Mouse (Mus musculus): ENCODE data around the gene Hist1h2ab.
"Not testable (repeated sequence)": the region's sequence is repeated elsewhere in the genome, so short reads cannot be mapped to it uniquely, and the experiment has no call there.

Gene Hist1h2ab

DNA sequence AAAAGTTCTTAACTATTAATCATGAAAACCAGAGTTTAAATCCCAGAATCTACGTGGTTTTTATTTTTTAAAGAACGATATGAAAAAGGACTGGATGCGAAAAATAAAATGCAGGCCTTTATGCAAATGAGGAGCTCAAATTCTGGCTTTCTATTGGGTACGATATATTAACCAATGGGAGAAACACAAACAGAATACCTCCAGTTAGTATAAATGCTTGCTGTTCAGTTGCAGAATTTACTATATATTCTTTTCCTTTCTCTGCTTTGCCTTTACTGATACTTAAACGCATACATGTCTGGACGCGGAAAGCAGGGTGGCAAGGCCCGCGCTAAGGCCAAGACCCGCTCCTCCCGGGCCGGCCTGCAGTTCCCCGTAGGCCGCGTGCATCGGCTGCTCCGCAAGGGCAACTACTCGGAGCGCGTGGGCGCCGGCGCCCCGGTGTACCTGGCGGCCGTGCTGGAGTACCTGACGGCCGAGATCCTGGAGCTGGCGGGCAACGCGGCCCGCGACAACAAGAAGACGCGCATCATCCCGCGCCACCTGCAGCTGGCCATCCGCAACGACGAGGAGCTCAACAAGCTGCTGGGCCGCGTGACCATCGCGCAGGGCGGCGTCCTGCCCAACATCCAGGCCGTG lies at the start of gene Hist1h2ab:
Gene Hist1h2ab, plus strand, starts transcription at position 288 of the 639 bp plus-strand sequence.
- DNase-seq: peak; percentile 80

DNA sequence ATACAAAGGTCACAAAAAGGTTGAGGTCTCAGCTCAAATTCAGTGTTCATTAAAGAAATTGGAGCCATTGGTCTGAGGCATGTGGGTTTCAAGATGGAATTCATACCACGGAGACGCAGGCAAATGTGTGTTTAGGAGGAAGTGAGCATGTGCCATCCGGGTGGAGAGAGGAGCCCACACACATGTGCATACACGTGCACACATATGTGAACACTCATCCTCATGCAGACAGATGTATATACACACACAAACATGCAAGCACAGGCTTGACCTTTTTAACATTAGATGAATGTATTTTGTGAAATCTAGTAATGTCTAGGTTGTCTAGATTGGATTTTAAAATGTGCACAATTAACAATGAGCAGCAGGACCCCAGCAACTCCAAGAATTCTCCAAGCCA lies 48.7 kb upstream of the Hist1h2ab start:
- no peak for DNase-seq

DNA sequence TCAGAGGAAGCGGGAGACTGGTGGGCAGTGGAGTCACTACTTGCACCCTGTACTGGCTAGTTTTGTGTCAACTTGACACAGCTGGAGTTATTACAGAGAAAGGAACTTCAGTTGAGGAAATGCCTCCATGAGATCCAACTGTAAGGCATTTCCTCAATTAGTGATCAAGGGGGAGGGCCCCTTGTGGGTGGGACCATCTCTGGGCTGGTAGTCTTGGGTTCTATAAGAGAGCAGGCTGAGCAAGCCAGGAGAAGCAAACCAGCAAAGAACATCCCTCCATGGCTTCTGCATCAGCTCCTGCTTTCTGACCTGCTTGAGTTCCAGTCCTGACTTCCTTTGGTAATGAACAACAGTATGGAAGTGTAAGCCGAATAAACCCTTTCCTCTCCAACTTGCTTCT lies 48.1 kb upstream of the Hist1h2ab start:
- not testable (repeated sequence) for DNase-seq

DNA sequence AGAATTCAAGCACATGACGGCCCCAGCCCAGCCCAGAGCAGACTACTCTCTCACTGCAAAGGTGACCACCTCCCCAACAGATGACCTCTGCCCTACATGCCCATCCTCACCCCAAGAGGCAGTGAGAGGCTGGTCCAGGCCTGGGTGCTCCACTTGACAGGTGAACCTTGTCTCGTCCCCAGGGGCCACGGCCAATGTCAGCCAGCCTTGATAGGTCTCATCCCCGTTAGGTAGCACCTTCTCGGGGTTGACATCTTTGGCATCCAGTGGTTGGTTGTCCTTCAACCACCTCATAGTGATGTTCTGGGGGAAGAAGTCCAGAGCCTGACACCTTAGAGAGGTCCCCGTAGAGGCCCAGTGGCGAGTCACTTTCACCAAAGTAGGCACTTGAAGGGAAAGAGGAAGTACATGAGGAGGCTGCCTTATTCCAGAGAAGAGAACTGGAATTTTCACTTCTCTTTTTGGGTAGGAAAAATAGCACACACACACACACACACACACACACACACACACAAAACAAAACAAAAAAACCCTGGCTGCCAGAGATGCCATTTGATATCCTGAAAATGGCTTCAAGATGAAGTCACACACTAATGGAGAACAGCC lies 45.1 kb upstream of the Hist1h2ab start:
- no peak for DNase-seq

DNA sequence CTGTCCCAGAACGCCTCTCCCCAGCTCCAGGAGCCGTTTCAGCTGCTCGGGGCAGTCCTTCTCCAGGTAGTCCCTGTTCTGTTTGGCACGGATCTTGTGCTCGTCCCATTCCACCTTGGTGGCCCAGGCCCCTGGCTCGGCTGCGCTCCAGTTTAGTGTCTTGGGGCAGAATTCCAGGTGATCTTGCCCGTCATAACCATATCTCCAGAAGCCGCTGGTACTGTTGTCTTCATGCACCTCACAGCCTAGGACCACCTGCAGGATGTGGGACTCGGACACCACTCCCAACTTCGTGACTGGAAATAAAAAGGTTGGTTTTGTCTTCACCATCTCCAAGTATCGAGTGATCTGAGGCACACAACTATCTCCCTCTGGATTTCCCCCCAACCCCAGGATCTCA lies 44.2 kb upstream of the Hist1h2ab start:
- DNase-seq: no peak

DNA sequence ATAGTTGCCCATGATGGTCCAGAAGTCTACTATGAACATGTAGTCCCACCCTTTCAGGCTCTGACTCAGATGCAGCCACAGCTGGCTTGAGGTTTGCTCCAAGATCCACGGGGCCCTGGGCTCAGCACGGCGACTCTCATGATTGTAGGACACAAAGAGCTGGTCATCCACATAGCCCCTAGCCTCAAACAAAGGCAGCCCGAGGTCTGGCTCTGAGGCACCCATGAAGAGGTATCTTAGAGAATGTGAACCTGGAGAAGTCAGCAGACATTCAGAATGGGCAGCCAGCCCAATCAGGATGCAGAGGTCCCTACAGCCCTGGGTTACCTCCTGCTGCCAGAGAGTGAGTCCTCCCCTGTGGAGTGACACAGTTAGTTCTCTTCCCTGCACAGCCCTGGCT lies 42.9 kb upstream of the Hist1h2ab start:
- no peak for DNase-seq

DNA sequence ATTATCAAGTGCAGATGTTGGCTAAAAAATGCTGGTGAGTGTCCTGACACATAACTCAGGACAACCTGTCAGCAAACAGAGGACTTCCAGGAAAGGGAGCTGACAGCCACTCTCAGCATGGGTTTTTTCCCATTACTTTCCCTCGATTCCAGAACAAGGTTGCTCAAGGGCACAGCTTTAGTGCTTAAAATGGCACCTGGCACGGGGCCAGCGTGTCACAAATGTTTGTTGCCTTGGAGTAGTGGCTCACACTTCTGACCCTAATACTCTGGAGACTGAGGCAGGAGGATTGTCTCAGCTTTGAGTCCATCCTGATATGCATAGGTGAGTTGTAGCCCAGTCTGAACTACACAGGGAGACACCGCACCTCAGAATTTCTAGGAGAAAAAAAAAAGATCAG lies 42.3 kb upstream of the Hist1h2ab start:
- no peak for DNase-seq

DNA sequence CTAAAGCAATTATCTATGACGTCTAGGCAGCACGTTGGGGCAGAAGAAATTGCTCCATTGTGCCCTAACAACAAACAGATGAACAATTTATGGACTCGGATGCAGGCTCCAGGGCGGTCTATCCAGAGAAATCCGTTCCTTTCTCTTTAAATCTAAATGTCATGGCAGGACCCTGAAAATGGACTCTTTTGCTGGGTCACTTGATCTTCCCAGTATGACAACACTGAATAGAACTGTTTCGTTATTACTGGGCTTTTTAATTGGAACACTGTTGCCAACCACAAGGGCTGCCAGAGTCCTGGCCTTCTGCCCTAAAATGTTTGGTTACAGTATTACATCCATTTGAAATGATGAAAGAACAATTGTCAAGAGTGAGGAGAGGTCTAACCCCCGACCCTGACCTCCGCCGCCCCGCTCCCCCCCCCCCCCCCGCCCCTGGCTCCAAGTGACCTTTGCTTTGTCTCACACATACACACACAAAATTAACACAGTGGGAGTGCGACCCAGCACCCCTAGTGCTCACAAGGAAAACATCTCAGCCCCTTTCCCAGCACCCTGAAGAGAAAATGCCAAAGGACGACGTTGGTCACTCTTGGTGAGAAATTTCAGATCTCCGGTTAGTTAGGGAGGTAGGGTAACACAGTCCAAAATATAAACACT lies 41.1 kb upstream of the Hist1h2ab start:
- no peak for DNase-seq

DNA sequence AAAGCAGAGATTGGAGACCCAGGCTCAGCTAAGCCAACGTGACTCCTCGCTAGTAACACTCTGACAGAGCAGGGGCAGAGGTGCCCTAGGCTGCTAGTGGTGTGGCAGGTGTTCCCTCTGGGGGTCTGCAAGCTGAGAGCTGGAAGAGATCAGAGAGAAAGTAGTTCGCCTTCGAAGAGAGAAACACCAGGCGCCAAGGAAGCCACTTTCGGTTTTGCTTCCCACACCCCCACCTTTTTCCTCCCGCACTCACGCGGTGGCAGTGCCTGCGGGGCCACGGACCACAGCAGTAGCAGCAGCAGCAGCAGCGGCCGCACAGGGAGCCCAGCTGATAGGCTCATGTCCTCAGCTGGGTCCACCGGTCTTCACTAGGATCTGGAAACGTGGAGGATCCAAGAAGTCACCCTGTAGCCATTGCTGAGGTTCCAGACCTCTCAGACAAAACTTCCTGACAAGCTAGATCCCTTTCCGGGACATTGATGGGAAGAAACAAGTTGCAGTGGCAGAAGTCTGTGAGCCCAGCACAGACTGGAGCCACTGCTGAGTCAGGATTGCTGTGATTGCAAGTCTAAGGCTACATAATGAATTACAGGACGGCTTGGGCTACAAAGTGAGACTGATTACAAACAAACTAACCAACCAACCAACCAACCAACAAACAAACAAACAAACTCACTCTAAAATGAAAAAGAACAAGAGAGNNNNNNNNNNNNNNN lies 40.4 kb upstream of the Hist1h2ab start, which contains the start of gene Hfe:
Gene Hfe, minus strand, starts transcription at position 481 of the 716 bp plus-strand sequence.
- peak; percentile 78 for DNase-seq

DNA sequence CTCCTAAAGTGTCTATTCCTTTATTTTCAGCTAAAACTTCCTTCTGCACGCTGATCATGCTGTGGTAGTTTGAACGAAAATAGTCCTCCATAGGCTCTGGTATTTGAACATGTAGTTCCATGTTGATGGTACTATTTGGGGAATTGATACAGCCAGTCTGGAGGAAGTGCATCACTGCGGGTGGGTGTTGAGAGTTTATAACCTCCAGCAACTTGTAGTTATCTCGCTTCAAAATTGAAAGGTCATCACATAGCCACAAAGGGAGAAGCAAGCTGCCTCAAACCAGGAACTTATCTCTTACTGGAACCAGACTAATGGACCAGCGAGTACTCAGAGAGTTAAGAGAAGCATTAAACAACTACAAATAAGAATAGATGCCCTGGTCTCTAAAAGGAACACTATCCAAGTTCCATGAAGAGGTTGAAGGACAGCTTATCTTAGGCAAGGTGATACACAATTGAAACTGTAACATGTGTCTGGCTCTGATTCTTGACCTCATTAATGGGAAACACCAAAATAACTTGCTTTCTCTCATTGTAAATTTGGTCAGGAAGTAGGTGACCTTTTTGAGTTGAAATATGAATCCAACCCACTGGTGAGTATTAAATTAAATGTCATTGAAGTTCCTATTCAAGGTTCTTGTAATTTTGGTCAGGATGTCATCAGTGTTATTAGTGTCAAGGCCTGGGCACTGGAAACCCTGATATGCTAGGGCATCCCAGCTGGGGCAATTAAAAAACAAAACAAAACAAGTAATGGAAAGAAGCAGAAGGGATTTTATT lies 34.5 kb upstream of the Hist1h2ab start:
- no peak for DNase-seq

DNA sequence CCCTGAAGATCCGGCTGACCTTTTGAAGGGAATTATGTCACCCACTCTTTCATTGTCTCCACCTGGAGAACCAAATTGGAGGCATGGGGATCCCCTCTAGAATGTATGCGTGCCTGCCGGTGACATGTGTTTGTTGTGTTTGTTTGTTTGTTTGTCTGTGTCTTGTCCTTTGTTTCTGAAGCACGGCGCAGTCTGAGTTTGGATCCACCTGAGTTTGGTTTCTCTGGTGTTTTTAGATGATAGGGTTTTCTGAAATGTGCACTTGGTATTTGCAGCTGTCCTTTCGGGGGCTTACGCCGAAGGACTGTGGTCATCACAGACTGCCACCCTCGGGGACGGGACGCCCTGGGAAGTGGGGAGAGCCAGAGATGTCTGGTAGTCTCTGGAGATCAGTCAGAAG lies 33.8 kb upstream of the Hist1h2ab start:
- no peak for DNase-seq

DNA sequence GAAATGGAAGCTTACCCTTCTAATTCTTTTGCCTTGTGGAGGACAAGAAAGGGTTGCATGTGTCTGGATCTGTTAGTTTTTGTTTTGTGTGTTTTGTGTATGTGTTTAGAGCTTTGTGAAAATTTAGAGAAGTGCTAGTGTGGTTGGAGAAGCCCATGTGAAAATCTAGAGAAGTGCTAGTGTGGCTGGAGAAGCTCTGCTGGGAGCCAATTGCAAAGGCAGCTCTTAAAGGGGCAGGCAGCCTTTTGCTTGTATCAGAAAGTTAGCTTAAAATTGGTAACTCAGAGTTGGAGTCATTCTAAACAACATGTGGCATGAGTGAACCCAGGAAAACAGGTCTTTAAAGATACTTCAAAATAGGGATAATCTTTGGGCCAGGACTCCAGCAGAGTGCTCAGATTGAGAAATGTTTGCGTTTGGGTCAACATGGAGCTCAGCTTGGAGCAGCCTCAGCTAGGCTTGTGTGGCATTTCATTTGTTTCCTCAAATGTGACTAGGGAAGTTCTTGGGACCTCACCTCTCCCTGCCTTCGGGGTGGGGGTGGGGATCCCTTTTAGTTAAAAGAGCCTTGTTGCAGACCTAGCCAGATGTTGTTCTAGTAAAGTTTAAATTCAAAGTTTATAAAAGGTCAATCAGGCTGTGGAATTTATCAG lies 33.2 kb upstream of the Hist1h2ab start:
- not testable (repeated sequence) for DNase-seq

DNA sequence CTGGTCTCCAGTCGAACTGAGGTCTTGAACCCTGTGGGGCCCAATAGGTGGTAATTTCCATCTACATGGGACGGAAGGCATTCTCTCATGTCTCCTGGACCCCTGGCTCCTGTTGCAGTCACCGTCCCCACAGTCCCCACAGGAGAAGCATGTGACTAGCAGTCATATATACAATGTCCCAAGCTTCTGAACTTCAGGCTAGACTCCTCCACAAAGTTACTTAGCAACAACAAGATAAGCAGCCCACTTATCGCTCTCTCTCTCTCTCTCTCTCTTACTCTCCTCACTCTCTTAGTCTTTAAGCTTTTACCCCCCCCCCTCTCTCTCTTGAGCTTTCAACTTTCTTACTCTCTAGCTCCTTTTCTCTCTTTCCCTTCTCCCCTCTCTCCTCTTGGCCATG lies 26.7 kb upstream of the Hist1h2ab start:
- DNase-seq: no peak

DNA sequence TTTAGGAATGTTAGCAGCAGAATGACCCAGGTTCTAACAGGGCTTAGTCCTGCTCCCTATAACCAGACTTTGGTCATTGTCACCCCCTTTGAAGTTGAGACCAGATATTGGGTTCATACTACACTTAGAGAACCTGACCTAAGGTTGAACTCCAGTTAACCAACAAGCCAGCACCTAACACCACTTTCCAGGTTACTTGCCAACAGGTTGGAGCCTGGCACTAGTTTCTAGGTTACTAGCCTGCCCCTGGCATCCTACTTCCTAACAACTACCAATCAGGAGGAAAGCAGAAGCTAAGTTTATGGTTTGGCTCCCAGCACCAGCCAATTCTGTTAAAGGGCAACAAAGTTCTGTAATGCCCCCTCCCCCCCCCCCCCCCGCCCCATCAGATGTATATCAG lies 25.7 kb upstream of the Hist1h2ab start:
- DNase-seq: no peak

DNA sequence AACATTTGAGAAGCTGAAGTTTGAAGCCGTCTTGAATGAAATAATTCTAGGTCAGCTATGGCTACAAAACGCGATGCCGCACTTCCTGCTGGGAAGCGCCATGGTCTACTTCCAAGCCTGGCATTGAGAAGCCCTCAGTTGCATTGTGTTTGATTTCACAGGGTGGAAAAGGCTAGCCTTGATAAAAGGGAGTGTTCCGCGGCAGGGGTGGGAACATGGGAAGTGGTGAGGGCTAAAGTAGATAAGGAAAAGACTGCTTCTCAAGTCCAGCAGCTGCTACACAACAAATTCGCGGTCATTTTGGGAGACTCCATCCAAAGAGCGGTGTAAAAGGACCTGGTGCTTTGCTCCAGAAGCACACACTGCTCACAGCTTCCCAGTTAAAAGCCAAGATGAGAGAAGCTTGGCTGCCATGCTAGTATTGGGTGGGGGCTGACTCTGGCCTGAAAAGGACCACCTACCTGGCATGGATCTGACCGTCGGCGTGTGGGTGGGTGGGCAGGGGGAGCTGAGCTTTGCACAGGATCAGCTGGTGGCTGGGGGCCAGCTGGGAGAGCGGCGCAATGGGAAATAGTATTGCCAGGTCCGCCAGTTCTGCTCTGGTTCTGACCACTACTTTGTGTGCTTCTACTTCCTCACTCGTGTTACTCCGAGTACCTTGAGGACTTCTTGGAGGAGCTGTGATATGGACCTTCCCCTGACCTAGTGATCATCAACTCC lies 22.3 kb upstream of the Hist1h2ab start:
- no peak for DNase-seq

DNA sequence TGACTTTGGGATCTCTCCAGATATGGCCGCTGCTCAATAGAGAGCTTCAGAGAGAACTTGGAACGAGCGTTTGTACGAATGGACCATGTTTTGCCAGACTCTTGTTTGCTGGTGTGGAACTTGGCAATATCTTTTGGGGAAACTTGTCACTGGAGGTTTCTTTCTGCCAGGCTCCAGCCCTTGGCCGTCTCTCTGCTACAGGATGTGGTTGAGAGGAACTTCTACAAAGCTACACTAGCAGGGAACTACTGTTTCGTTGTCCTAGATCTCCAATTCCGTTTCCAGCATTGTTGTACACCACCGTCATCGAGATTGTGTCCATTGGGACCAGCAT lies 21.8 kb upstream of the Hist1h2ab start:
- DNase-seq: peak; percentile 46

DNA sequence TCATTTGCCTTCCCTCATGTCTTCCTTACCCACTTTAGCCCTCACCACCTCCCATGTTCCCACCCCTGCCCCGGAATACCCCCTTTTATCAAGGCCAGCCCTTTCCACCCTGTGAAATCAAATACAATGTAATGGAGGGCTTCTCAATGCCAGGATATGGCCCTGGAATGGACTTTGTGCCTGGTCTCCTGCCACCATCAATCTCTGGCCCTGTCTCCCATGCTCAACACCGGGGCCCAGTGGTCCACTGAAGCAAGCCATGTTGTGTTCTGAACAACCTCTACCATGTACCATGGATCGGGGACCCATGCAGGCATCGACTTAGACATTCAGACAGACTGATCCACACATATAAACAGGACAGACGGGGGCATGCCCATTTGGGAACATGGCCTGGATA lies 21.2 kb upstream of the Hist1h2ab start:
- no peak for DNase-seq

DNA sequence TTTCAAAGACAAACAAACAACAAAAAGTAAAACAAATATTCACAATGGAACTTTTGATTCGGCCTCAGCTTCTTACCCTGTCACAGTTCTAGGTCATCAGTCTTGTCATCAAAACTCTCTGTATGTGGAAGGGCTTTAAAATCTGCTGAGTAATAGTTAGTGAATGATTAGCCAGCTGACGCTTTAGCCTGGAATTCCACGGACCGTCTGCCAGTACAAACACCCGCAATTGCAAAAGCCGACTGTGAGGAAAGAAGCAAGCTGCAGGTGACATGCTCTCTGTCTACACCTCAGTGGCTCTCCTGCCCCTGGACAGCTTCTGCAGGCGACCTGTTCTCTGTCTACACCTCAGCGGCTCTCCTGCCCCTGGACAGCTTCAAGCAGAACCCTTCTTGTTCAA lies 20.4 kb upstream of the Hist1h2ab start:
- DNase-seq: no peak

DNA sequence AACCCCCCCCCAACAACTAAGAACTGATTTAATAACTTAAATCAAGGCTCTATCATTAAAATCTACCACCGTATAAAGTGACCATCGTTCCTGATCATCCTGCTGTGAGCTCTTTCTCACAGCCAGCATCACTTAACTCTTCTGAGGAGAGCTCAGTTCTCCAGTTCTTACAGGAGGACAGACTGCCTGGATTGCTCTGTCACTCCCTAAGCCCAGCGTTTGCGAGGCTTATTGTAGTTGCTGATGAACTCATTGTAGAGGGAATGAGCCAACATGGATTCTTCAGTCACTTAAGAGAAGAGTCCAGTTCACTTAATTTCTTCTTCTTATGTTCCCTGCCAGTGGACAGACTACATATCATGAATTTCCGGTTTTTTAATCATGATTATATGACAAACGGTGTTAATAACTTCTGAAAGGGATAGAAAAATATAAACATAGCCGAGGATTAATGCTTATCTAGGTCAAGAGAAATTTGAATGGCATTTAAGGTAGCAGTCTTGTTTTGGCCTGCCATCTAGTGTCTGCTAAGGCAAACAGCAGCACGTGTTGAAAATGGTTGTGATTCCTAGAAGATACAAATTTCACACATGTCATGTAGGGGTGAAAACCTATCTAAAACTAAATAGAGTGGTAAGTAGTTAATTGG lies 18.6 kb upstream of the Hist1h2ab start:
- peak; percentile 35 for DNase-seq

DNA sequence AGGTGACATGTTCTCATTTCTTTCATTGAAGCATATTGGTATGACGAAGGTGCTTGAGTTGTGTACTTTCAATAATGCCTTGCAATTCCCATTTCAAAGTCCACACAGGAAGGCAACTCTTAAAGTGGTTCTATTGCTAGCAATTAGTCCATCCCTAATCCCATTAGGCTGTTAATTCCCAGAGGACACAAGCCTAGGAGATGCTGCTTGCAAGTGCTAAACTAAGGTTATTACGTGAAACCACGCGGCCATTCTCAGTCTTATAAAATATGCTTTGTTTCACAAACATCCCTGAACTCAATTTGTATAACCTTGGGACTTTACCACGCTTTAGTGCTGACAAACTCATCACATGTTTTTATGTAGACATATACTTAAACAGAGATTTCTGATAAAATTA lies 13.8 kb upstream of the Hist1h2ab start:
- no peak for DNase-seq

DNA sequence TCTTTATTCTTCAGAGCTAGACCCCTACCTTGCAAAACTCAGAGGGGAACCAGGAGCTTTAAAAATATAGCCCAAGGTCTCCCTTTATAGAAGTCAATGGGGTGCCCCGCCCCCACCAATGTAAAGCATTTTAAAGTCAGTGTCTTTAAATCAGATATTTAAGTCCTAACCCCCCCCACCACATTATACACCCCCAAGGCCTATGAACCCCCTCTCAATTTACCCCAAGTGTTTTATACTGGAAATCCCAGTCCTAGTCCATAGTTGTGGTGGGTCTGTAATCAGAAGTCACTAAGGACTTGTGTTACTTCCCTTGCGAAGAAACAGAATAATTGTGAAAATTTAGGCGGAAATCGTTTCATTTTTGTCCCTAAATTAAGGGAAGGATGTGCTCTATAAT lies 12.9 kb upstream of the Hist1h2ab start:
- DNase-seq: peak; percentile 49
